Mouse (Mus musculus) thymus, postnatal 4 days (tissue): ENCODE data around the gene Atg5.
A peak's percentile ranks its signal among the peaks of the same experiment; 100 is the strongest.
"Not testable (repeated sequence)": the region's sequence is repeated elsewhere in the genome, so short reads cannot be mapped to it uniquely, and the experiment has no call there.

ENCODE experiments used
- DNase-seq: peaks from one replicate; pipeline ENCODE4 v3.0.0; 2021

Atg5 gene

GRCm38 (mm10) chr10:44316280-44317270 lies 48.4 kb downstream of the Atg5 start:
- no peak for DNase-seq

GRCm38 (mm10) chr10:44322166-44322565 lies 54.0 kb downstream of the Atg5 start:
- no peak for DNase-seq

GRCm38 (mm10) chr10:44323070-44323775 lies 55.1 kb downstream of the Atg5 start:
- no peak for DNase-seq

GRCm38 (mm10) chr10:44323836-44324235 lies 55.7 kb downstream of the Atg5 start:
- no peak for DNase-seq

- DNase-seq: no peak
Measured at GRCm38 (mm10) chr10:44325551-44326500, 57.7 kb downstream of the Atg5 start.

- no peak for DNase-seq
Measured at GRCm38 (mm10) chr10:44327057-44327456, 58.9 kb downstream of the Atg5 start.

GRCm38 (mm10) chr10:44328347-44328746 lies 60.2 kb downstream of the Atg5 start:
- peak; percentile 76 for DNase-seq

- no peak for DNase-seq
Measured at GRCm38 (mm10) chr10:44330717-44331116, 62.6 kb downstream of the Atg5 start.

- no peak for DNase-seq
Measured at GRCm38 (mm10) chr10:44331469-44331868, 63.3 kb downstream of the Atg5 start.

GRCm38 (mm10) chr10:44332656-44333055 lies 64.5 kb downstream of the Atg5 start:
- not testable (repeated sequence) for DNase-seq

GRCm38 (mm10) chr10:44336641-44337382 lies 68.7 kb downstream of the Atg5 start:
- not testable (repeated sequence) for DNase-seq

- no peak for DNase-seq
Measured at GRCm38 (mm10) chr10:44338571-44338970, 70.4 kb downstream of the Atg5 start.

GRCm38 (mm10) chr10:44339326-44339725 lies 71.2 kb downstream of the Atg5 start:
- no peak for DNase-seq

- DNase-seq: no peak
Measured at GRCm38 (mm10) chr10:44340928-44341327, 72.8 kb downstream of the Atg5 start.

GRCm38 (mm10) chr10:44341826-44342521 lies 73.8 kb downstream of the Atg5 start:
- DNase-seq: no peak

GRCm38 (mm10) chr10:44343351-44343750 lies 75.2 kb downstream of the Atg5 start:
- no peak for DNase-seq

GRCm38 (mm10) chr10:44347549-44348172 lies 79.5 kb downstream of the Atg5 start:
- DNase-seq: no peak

GRCm38 (mm10) chr10:44348474-44349415 lies 80.6 kb downstream of the Atg5 start:
- DNase-seq: no peak

GRCm38 (mm10) chr10:44353467-44353866 lies 85.3 kb downstream of the Atg5 start:
- no peak for DNase-seq

GRCm38 (mm10) chr10:44354393-44354792 lies 86.2 kb downstream of the Atg5 start:
- no peak for DNase-seq
